Mouse (Mus musculus): ENCODE data around the gene Prss12. TPM values are rescaled to one million over a fixed set of nuclear protein-coding genes. Genes with fewer than 3 reads are reported as not detected.
"Not testable (repeated sequence)": the region's sequence is repeated elsewhere in the genome, so short reads cannot be mapped to it uniquely, and the experiment has no call there.

The Prss12 gene
- polyA plus RNA-seq, 1 experiment = 0.40 TPM

GRCm38 (mm10) chr3:123447538-123448059 lies 886 bp downstream of the Prss12 start:
- peak overlapping the region; percentile 60 for H3K4me3 ChIP-seq (ENCODE audit: insufficient read depth, low read depth, low read length)
- peaks cover 2% of the 10 kb centered on the region; the same call in 1 of the 2 replicates for H3K4me1 ChIP-seq (ENCODE audit: control insufficient read depth, insufficient read depth, insufficient read length, low read length)
- H3K27ac ChIP-seq (replicated peaks; ENCODE audit: low read depth, low read length) = no peak overlapping the region

- no peak overlapping the region for H3K27ac ChIP-seq (replicated peaks; ENCODE audit: low read depth, low read length)
- H3K4me3 ChIP-seq (ENCODE audit: insufficient read depth, low read depth, low read length) = peak overlapping the region; percentile 31; the same call in 1 of the 2 replicates
- peaks cover 2% of the 10 kb centered on the region; the same call in 1 of the 2 replicates for H3K4me1 ChIP-seq (ENCODE audit: control insufficient read depth, insufficient read depth, insufficient read length, low read length)
Measured at GRCm38 (mm10) chr3:123448096-123448495, 1.4 kb downstream of the Prss12 start.

- Histone ChIP-seq H3K4me3 (ENCODE audit: insufficient read depth, low read depth, low read length) (no peak overlapping the region), H3K27ac (replicated peaks; ENCODE audit: low read depth, low read length) (no peak overlapping the region), H3K4me1 (ENCODE audit: control insufficient read depth, insufficient read depth, insufficient read length, low read length) (peaks cover 2% of the 10 kb centered on the region; the same call in 1 of the 2 replicates)
Measured at GRCm38 (mm10) chr3:123450107-123450506, 3.4 kb downstream of the Prss12 start.

- Histone ChIP-seq H3K27ac (replicated peaks; ENCODE audit: low read depth, low read length) (no peak overlapping the region), H3K4me3 (ENCODE audit: insufficient read depth, low read depth, low read length) (no peak overlapping the region), H3K4me1 (ENCODE audit: control insufficient read depth, insufficient read depth, insufficient read length, low read length) (peaks cover 2% of the 10 kb centered on the region; the same call in 1 of the 2 replicates)
Measured at GRCm38 (mm10) chr3:123452904-123453303, 6.2 kb downstream of the Prss12 start.

GRCm38 (mm10) chr3:123459492-123459891 lies 12.8 kb downstream of the Prss12 start:
- peaks cover 3% of the 10 kb centered on the region; the same call in 1 of the 2 replicates for H3K4me1 ChIP-seq (ENCODE audit: control insufficient read depth, insufficient read depth, insufficient read length, low read length)
- no peak overlapping the region for H3K27ac ChIP-seq (replicated peaks; ENCODE audit: low read depth, low read length)
- no peak overlapping the region for H3K4me3 ChIP-seq (ENCODE audit: insufficient read depth, low read depth, low read length)

- H3K4me1 ChIP-seq (ENCODE audit: control insufficient read depth, insufficient read depth, insufficient read length, low read length) = peaks cover 3% of the 10 kb centered on the region; the same call in 1 of the 2 replicates
- no peak overlapping the region for H3K4me3 ChIP-seq (ENCODE audit: insufficient read depth, low read depth, low read length)
- H3K27ac ChIP-seq (replicated peaks; ENCODE audit: low read depth, low read length) = no peak overlapping the region
Measured at GRCm38 (mm10) chr3:123460436-123460835, 13.7 kb downstream of the Prss12 start.

- Histone ChIP-seq H3K27ac (replicated peaks; ENCODE audit: low read depth, low read length) (no peak overlapping the region), H3K4me1 (ENCODE audit: control insufficient read depth, insufficient read depth, insufficient read length, low read length) (peaks cover 3% of the 10 kb centered on the region; the same call in 1 of the 2 replicates), H3K4me3 (ENCODE audit: insufficient read depth, low read depth, low read length) (no peak overlapping the region)
Measured at GRCm38 (mm10) chr3:123462264-123462663, 15.6 kb downstream of the Prss12 start.

- Histone ChIP-seq H3K27ac (replicated peaks; ENCODE audit: low read depth, low read length) (no peak overlapping the region), H3K4me3 (ENCODE audit: insufficient read depth, low read depth, low read length) (no peak overlapping the region), H3K4me1 (ENCODE audit: control insufficient read depth, insufficient read depth, insufficient read length, low read length) (no peaks in the 10 kb centered on the region)
Measured at GRCm38 (mm10) chr3:123476833-123477232, 30.1 kb downstream of the Prss12 start.

- H3K4me3 ChIP-seq (ENCODE audit: insufficient read depth, low read depth, low read length) = no peak overlapping the region
- H3K4me1 ChIP-seq (ENCODE audit: control insufficient read depth, insufficient read depth, insufficient read length, low read length) = no peaks in the 10 kb centered on the region
- H3K27ac ChIP-seq (replicated peaks; ENCODE audit: low read depth, low read length) = no peak overlapping the region
Measured at GRCm38 (mm10) chr3:123481266-123481665, 34.6 kb downstream of the Prss12 start.

GRCm38 (mm10) chr3:123491814-123492213 lies 45.1 kb downstream of the Prss12 start:
- H3K4me1 ChIP-seq (ENCODE audit: control insufficient read depth, insufficient read depth, insufficient read length, low read length) = no peaks in the 10 kb centered on the region
- H3K27ac ChIP-seq (replicated peaks; ENCODE audit: low read depth, low read length) = no peak overlapping the region
- no peak overlapping the region for H3K4me3 ChIP-seq (ENCODE audit: insufficient read depth, low read depth, low read length)

GRCm38 (mm10) chr3:123493163-123493562 lies 46.5 kb downstream of the Prss12 start:
- Histone ChIP-seq H3K4me1 (ENCODE audit: control insufficient read depth, insufficient read depth, insufficient read length, low read length) (no peaks in the 10 kb centered on the region), H3K27ac (replicated peaks; ENCODE audit: low read depth, low read length) (no peak overlapping the region)

GRCm38 (mm10) chr3:123495088-123495487 lies 48.4 kb downstream of the Prss12 start:
- Histone ChIP-seq H3K27ac (replicated peaks; ENCODE audit: low read depth, low read length) (no peak overlapping the region), H3K4me1 (ENCODE audit: control insufficient read depth, insufficient read depth, insufficient read length, low read length) (no peaks in the 10 kb centered on the region; the same call in 1 of the 2 replicates), H3K4me3 (ENCODE audit: insufficient read depth, low read depth, low read length) (no peak overlapping the region)

More at GRCm38 (mm10) chr3:123493163-123493562, 46.5 kb downstream of the Prss12 start:
- H3K4me3 ChIP-seq (ENCODE audit: insufficient read depth, low read depth, low read length) = no peak overlapping the region

GRCm38 (mm10) chr3:123498787-123499186 lies 52.1 kb downstream of the Prss12 start:
- Histone ChIP-seq H3K27ac (replicated peaks; ENCODE audit: low read depth, low read length) (no peak overlapping the region), H3K4me3 (ENCODE audit: insufficient read depth, low read depth, low read length) (no peak overlapping the region), H3K4me1 (ENCODE audit: control insufficient read depth, insufficient read depth, insufficient read length, low read length) (no peaks in the 10 kb centered on the region; the same call in 1 of the 2 replicates)

- not testable (repeated sequence) for H3K27ac ChIP-seq (replicated peaks; ENCODE audit: low read depth, low read length); H3K4me3 ChIP-seq (ENCODE audit: insufficient read depth, low read depth, low read length); H3K4me1 ChIP-seq (ENCODE audit: control insufficient read depth, insufficient read depth, insufficient read length, low read length)
Measured at GRCm38 (mm10) chr3:123501798-123502197, 55.1 kb downstream of the Prss12 start.

- Histone ChIP-seq H3K27ac (replicated peaks; ENCODE audit: low read depth, low read length) (no peak overlapping the region), H3K4me1 (ENCODE audit: control insufficient read depth, insufficient read depth, insufficient read length, low read length) (no peaks in the 10 kb centered on the region; the same call in 1 of the 2 replicates), H3K4me3 (ENCODE audit: insufficient read depth, low read depth, low read length) (no peak overlapping the region)
Measured at GRCm38 (mm10) chr3:123503943-123504342, 57.2 kb downstream of the Prss12 start.

GRCm38 (mm10) chr3:123504783-123505182 lies 58.1 kb downstream of the Prss12 start:
- no peak overlapping the region for H3K4me3 ChIP-seq (ENCODE audit: insufficient read depth, low read depth, low read length)
- no peaks in the 10 kb centered on the region for H3K4me1 ChIP-seq (ENCODE audit: control insufficient read depth, insufficient read depth, insufficient read length, low read length)
- no peak overlapping the region for H3K27ac ChIP-seq (replicated peaks; ENCODE audit: low read depth, low read length)

Data from brown adipose tissue, adult 24 weeks (tissue).